Mouse (Mus musculus): ENCODE data around the gene Sugp1.
"Not testable (repeated sequence)": the region's sequence is repeated elsewhere in the genome, so short reads cannot be mapped to it uniquely, and the experiment has no call there.

GRCm38 (mm10) chr8:70001892-70002191, 40.8 kb upstream of the Sugp1 start:
- not testable (repeated sequence) for TF ChIP-seq CTCF (IDR thresholded peaks at IDR 0.05; ENCODE audit: borderline replicate concordance, insufficient read depth, low read depth, low read length); POLR2A (IDR thresholded peaks at IDR 0.05; ENCODE audit: borderline replicate concordance, insufficient read depth, low read length)
